11 mouse cellular contexts compared by ENCODE assay signal in genomic region chr9:96963443-96964215, GRCm38 (mm10). TPM values are rescaled to one million over a fixed set of nuclear protein-coding genes. Genes with fewer than 3 reads are reported as not detected.
DNase-seq lines count a peak whose midpoint lies in the region; ATAC-seq lines count a peak whose summit lies in the region.
"Had no signal": no experiment of that assay in that cellular context is flagged by ENCODE, and none has a peak within 500 bp of the region (broad histone marks: within the 10 kb centered on the region; RNA-seq: fewer than 3 reads in every experiment).

No protein-coding gene starts in this region.

- 73% methylated on average over 13 of the region's 13 CpGs for WGBS in hindbrain, embryonic 10.5 days
- 57% methylated on average over 13 of the region's 13 CpGs for WGBS in hindbrain, embryonic 13.5 days

- H3K36me3 ChIP-seq in hindbrain, embryonic 10.5 days, result peaks cover 75% of the 10 kb centered on the region
- H3K36me3 ChIP-seq in hindbrain, embryonic 13.5 days, result peaks cover 4% of the 10 kb centered on the region; the same call in 1 of the 2 replicates
- H3K36me3 ChIP-seq: stomach, embryonic 15.5 days had no signal

- no peak overlapping the region; the same call in 1 of the 2 replicates for H3K9ac ChIP-seq in hindbrain, embryonic 13.5 days
- H3K9ac ChIP-seq: stomach, embryonic 15.5 days had no signal

- H3K27me3 ChIP-seq in hindbrain, embryonic 10.5 days (ENCODE audit: insufficient read depth, poor library complexity, severe bottlenecking), result peaks cover 4% of the 10 kb centered on the region; the same call in 1 of the 2 replicates
- no peaks in the 10 kb centered on the region for H3K27me3 ChIP-seq in hindbrain, embryonic 13.5 days
- H3K27me3 ChIP-seq: stomach, embryonic 15.5 days had no signal

- H3K4me3 ChIP-seq in hindbrain, embryonic 10.5 days, result no peak overlapping the region
- no peak overlapping the region for H3K4me3 ChIP-seq in hindbrain, embryonic 13.5 days
- H3K4me3 ChIP-seq: stomach, embryonic 15.5 days had no signal

- no peak for ATAC-seq in hindbrain, embryonic 13.5 days (ENCODE audit: low FRiP score)
- ATAC-seq: intestine, postnatal 0 days had no signal

- peaks cover 74% of the 10 kb centered on the region for H3K4me1 ChIP-seq in hindbrain, embryonic 10.5 days (replicated peaks)
- H3K4me1 ChIP-seq in hindbrain, embryonic 13.5 days (replicated peaks), result peaks cover 42% of the 10 kb centered on the region

- DNase-seq in adrenal gland, adult 2 months, result peak; percentile 34
- DNase-seq in adrenal gland, postnatal 10 days, result no peak
- no peak for DNase-seq in hindbrain, embryonic 10.5 days (ENCODE audit: low spot score)
- DNase-seq in Muller cell, postnatal 12 days (ENCODE audit: inconsistent ontology term), result peak; percentile 83
- peak; percentile 72 to 83 for DNase-seq in kidney, postnatal 25 days
- no peak for DNase-seq in T-cell, adult 2 months (ENCODE audit: low spot score)
- DNase-seq in embryo, embryonic 10.5 days (ENCODE audit: low spot score), result no peak

- no peak overlapping the region for H3K4me2 ChIP-seq in hindbrain, embryonic 13.5 days
- H3K4me2 ChIP-seq: stomach, embryonic 15.5 days had no signal

- peaks cover 4% of the 10 kb centered on the region; the same call in 1 of the 2 replicates for H3K9me3 ChIP-seq in hindbrain, embryonic 10.5 days
- no peaks in the 10 kb centered on the region for H3K9me3 ChIP-seq in hindbrain, embryonic 13.5 days
- H3K9me3 ChIP-seq: stomach, embryonic 15.5 days had no signal

- H3K27ac ChIP-seq in hindbrain, embryonic 10.5 days, result peak overlapping the region; percentile 19
- H3K27ac ChIP-seq in hindbrain, embryonic 13.5 days, result no peak overlapping the region
- H3K27ac ChIP-seq: stomach, embryonic 15.5 days had no signal

RNA-seq across cellular contexts. Expression of gene Spsb4, which starts 55.0 kb away (rescaled TPM):
- total RNA-seq in adrenal gland, adult 2 months (2021), result 1 to 10 TPM; 1.5 to 1.6 TPM
- polyA plus RNA-seq in adrenal gland, adult 2 months (2012; rRNA removed), result 1.6 and 2.0 TPM in 2 replicates
- 1 to 10 TPM; 1.5 to 3.5 TPM for total RNA-seq in adrenal gland, postnatal 10 days (2021)
- polyA plus RNA-seq in hindbrain, embryonic 10.5 days (2016; fragmentation: Nextera tagmentation; extraction: Ambion mirVana), result 159 and 169 TPM in 2 replicates
- polyA plus RNA-seq in hindbrain, embryonic 13.5 days (2015; fragmentation: Nextera tagmentation; extraction: Ambion mirVana), result 50.3 and 52.3 TPM in 2 replicates
- total RNA-seq: MEL had no signal

Comparison
In these comparisons a context has a peak if more than half of its experiments do, and no peak if none do; other contexts are left out.
1. DNase-seq: peak in adrenal gland, adult 2 months (single experiment), Muller cell, postnatal 12 days (single experiment) and kidney, postnatal 25 days (2 of 2); none in adrenal gland, postnatal 10 days (single experiment), hindbrain, embryonic 10.5 days (single experiment), T-cell, adult 2 months (single experiment) and embryo, embryonic 10.5 days (single experiment).
2. RNA of gene Spsb4, which starts 55.0 kb away (polyA plus RNA-seq): 159 to 169 TPM in hindbrain, embryonic 10.5 days and 50.3 to 52.3 TPM in hindbrain, embryonic 13.5 days; 1.6 to 2.0 TPM in adrenal gland, adult 2 months; every median in the first group is over 10 times any median in the second.